Mouse (Mus musculus) embryonic facial prominence, embryonic 10.5 days (tissue): ENCODE measurements around the gene Prr36. TPM values are rescaled to one million over a fixed set of nuclear protein-coding genes. Genes with fewer than 3 reads are reported as not detected.
A peak's percentile ranks its signal among the peaks of the same experiment; 100 is the strongest.
"Not testable (repeated sequence)": the region's sequence is repeated elsewhere in the genome, so short reads cannot be mapped to it uniquely, and the experiment has no call there.

Source experiments
- DNase-seq: peaks from one replicate; pipeline ENCODE4 v3.0.0-alpha.2; 2017; ENCODE audit warnings: low spot score
- H3K27ac ChIP-seq: fragments of 300-500 bp; sonication (generic); replicated peaks from 2 replicates; pipeline ENCODE4 v1.5.1; 2016; ENCODE audit warnings: mild to moderate bottlenecking
- H3K27me3 ChIP-seq: fragments of 300-500 bp; sonication (generic); replicated peaks from 2 replicates; pipeline ENCODE4 v1.6.1; 2016; ENCODE audit warnings: low read depth, mild to moderate bottlenecking; ENCODE audit not compliant: poor library complexity, severe bottlenecking
- H3K36me3 ChIP-seq: fragments of 300-500 bp; sonication (generic); replicated peaks from 2 replicates; pipeline ENCODE4 v1.6.1; 2016; ENCODE audit warnings: mild to moderate bottlenecking, moderate library complexity
- H3K4me1 ChIP-seq: fragments of 300-500 bp; sonication (generic); 2 replicates; pipeline ENCODE4 v1.6.1; 2016
- H3K4me3 ChIP-seq: fragments of 300-500 bp; sonication (generic); 2 replicates; pipeline ENCODE4 v1.5.1; 2016; ENCODE audit warnings: mild to moderate bottlenecking, moderate library complexity
- H3K9me3 ChIP-seq: fragments of 300-500 bp; sonication (generic); 2 replicates; pipeline ENCODE4 v1.6.1; 2016; ENCODE audit warnings: mild to moderate bottlenecking
- WGBS: fragments of 180-500 bp; shearing (Covaris S2); methylation state at CpG from one replicate; pipeline ENCODE4 v1.1.7; 2016; 5-methylcytosine and 5-hydroxymethylcytosine counted together
- polyA plus RNA-seq: library from polyadenylated mRNA; unstranded; fragments of >200 nt; fragmentation: Nextera tagmentation; extraction: Ambion mirVana; gene quantifications from 2 replicates; pipeline ENCODE4 v1.2.1, GENCODE M21; 2016

Prr36 gene
- polyA plus RNA-seq = 5.7 and 7.2 TPM in 2 replicates

GRCm38 (mm10) chr8:4216791-4217621, at the start of gene Prr36:
TSS of gene Prr36 (minus strand) at chr8:4217459.
- Histone ChIP-seq H3K4me1 (peaks cover 47% of the 10 kb centered on the region), H3K27me3 (peaks cover 68% of the 10 kb centered on the region), H3K27ac (peak within 1 kb of the TSS; percentile 87), H3K4me3 (peak within 1 kb of the TSS; percentile 68), H3K9me3 (no peaks in the 10 kb centered on the region), H3K36me3 (no peaks in the 10 kb centered on the region)
- 1% methylated on average over 44 of the region's 44 CpGs for WGBS
- peak; percentile 74 for DNase-seq

- no peaks in the 10 kb centered on the region for H3K27me3 ChIP-seq
- 91% methylated on average over 15 of the region's 15 CpGs for WGBS
- DNase-seq = no peak
- no peaks in the 10 kb centered on the region for H3K9me3 ChIP-seq
- peaks cover 100% of the 10 kb centered on the region for H3K36me3 ChIP-seq
- no peaks in the 10 kb centered on the region for H3K4me1 ChIP-seq
- no peak overlapping the region for H3K27ac ChIP-seq
- no peak overlapping the region for H3K4me3 ChIP-seq
These were observed 48.1 kb upstream of the Prr36 start for GRCm38 (mm10) chr8:4265160-4265914.

- Histone ChIP-seq H3K27me3 (no peaks in the 10 kb centered on the region), H3K36me3 (peaks cover 87% of the 10 kb centered on the region), H3K27ac (no peak overlapping the region), H3K9me3 (no peaks in the 10 kb centered on the region), H3K4me1 (peaks cover 12% of the 10 kb centered on the region), H3K4me3 (no peak overlapping the region)
- DNase-seq = no peak
- WGBS = 90% methylated on average over 8 of the region's 8 CpGs
These were observed 46.0 kb upstream of the Prr36 start for GRCm38 (mm10) chr8:4263105-4263791.

GRCm38 (mm10) chr8:4259805-4260170, 42.5 kb upstream of the Prr36 start:
- Histone ChIP-seq H3K4me1 (peaks cover 28% of the 10 kb centered on the region), H3K27ac (peak overlapping the region; percentile 98), H3K4me3 (peak overlapping the region; percentile 93), H3K36me3 (peaks cover 86% of the 10 kb centered on the region), H3K9me3 (no peaks in the 10 kb centered on the region), H3K27me3 (no peaks in the 10 kb centered on the region)
- no peak for DNase-seq
- 84% methylated on average over 4 of the region's 4 CpGs for WGBS

- Histone ChIP-seq H3K9me3 (no peaks in the 10 kb centered on the region), H3K4me1 (peaks cover 30% of the 10 kb centered on the region), H3K36me3 (peaks cover 86% of the 10 kb centered on the region), H3K27ac (peak within 1 kb of the TSS; percentile 98), H3K27me3 (no peaks in the 10 kb centered on the region), H3K4me3 (peak within 1 kb of the TSS; percentile 93)
- 7% methylated on average over 33 of the region's 33 CpGs for WGBS
- peak; percentile 98 for DNase-seq
These were observed 42.0 kb upstream of the Prr36 start, which contains the start of gene Ctxn1 for GRCm38 (mm10) chr8:4259125-4259804. TSS of gene Ctxn1 (minus strand) at chr8:4259274.

GRCm38 (mm10) chr8:4258678-4259077, 41.4 kb upstream of the Prr36 start:
- DNase-seq = no peak
- Histone ChIP-seq H3K9me3 (no peaks in the 10 kb centered on the region), H3K4me1 (peaks cover 36% of the 10 kb centered on the region), H3K27me3 (no peaks in the 10 kb centered on the region), H3K36me3 (peaks cover 82% of the 10 kb centered on the region), H3K27ac (peak overlapping the region; percentile 98), H3K4me3 (peak overlapping the region; percentile 93)
- WGBS = under 1% methylated on average over 32 of the region's 32 CpGs

- H3K27me3 ChIP-seq = no peaks in the 10 kb centered on the region
- H3K4me1 ChIP-seq = peaks cover 39% of the 10 kb centered on the region
- peak; percentile 92 for DNase-seq
- peak overlapping the region; percentile 93 for H3K4me3 ChIP-seq
- peak overlapping the region; percentile 98 for H3K27ac ChIP-seq
- H3K36me3 ChIP-seq = peaks cover 77% of the 10 kb centered on the region
- H3K9me3 ChIP-seq = no peaks in the 10 kb centered on the region
- WGBS = 2% methylated on average over 35 of the region's 35 CpGs
These were observed 41.0 kb upstream of the Prr36 start for GRCm38 (mm10) chr8:4258233-4258632.

GRCm38 (mm10) chr8:4257350-4257749, 40.1 kb upstream of the Prr36 start:
- H3K27me3 ChIP-seq = no peaks in the 10 kb centered on the region
- 78% methylated on average over 4 of the region's 4 CpGs for WGBS
- no peak for DNase-seq
- peak overlapping the region; percentile 93 for H3K4me3 ChIP-seq
- no peaks in the 10 kb centered on the region for H3K9me3 ChIP-seq
- H3K4me1 ChIP-seq = peaks cover 46% of the 10 kb centered on the region
- H3K36me3 ChIP-seq = peaks cover 68% of the 10 kb centered on the region
- peak overlapping the region; percentile 98 for H3K27ac ChIP-seq

- H3K4me1 ChIP-seq = peaks cover 47% of the 10 kb centered on the region
- no peaks in the 10 kb centered on the region for H3K9me3 ChIP-seq
- H3K4me3 ChIP-seq = peak overlapping the region; percentile 93
- DNase-seq = no peak
- WGBS = 78% methylated on average over 4 of the region's 4 CpGs
- peaks cover 64% of the 10 kb centered on the region for H3K36me3 ChIP-seq
- H3K27me3 ChIP-seq = no peaks in the 10 kb centered on the region
- 0 out of 2 replicates have a peak overlapping the region, but pooled peaks have one; percentile 98 for H3K27ac ChIP-seq
These were observed 39.7 kb upstream of the Prr36 start for GRCm38 (mm10) chr8:4256911-4257310.

- 87% methylated on average over 7 of the region's 7 CpGs for WGBS
These were observed 38.2 kb upstream of the Prr36 start for GRCm38 (mm10) chr8:4255471-4255870.

GRCm38 (mm10) chr8:4254001-4254400, 36.7 kb upstream of the Prr36 start:
- Histone ChIP-seq H3K27me3 (peaks cover 14% of the 10 kb centered on the region), H3K9me3 (no peaks in the 10 kb centered on the region), H3K4me1 (peaks cover 52% of the 10 kb centered on the region), H3K4me3 (peak overlapping the region; percentile 86), H3K27ac (no peak overlapping the region), H3K36me3 (peaks cover 50% of the 10 kb centered on the region)
- DNase-seq = no peak
- 68% methylated on average over 6 of the region's 6 CpGs for WGBS

More at GRCm38 (mm10) chr8:4255471-4255870, 38.2 kb upstream of the Prr36 start:
- H3K36me3 ChIP-seq = peaks cover 50% of the 10 kb centered on the region
- DNase-seq, H3K9me3 ChIP-seq, H3K4me3 ChIP-seq, H3K27ac ChIP-seq, H3K27me3 ChIP-seq: not testable (repeated sequence)
- H3K4me1 ChIP-seq = peaks cover 51% of the 10 kb centered on the region
